9 mouse cellular contexts compared by ENCODE assay signal in the genomic region with DNA sequence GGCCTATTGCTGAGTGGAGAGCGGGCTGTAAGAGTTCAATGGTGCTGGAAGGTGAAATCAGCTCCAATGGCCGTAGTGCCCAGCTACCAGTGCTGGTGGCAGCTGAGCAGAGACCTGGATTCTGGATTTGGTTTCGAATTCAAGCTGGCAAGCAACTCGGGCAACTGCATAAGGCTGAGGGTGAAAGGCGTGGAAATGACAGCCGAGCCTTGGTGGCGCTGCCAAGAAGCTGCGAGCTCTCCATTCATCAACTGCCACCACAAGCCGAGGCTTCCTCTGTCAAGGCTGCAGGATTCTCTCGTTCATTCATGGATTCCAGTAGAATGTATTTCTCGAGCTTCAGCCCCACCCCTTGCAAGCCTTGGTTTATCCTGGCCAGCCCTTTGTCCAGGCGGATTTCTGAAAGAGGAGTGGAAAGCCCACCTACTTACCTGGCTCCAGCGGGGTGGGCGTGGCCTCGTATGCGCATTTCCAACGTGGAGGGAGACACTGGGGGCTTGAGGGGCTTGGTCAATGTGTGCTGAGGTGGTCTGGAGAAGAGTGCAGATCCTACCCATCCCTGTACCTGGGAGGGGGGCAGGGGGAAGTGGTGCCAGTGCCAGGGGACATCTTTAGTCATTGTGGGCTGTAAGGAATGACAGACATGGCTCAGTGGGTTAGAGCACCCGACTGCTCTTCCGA. TPM values are rescaled to one million over a fixed set of nuclear protein-coding genes. Genes with fewer than 3 reads are reported as not detected.
DNase-seq lines count a peak whose midpoint lies in the region; ATAC-seq and TF ChIP-seq lines count a peak whose summit lies in the region.
"Had no signal": no experiment of that assay in that cellular context is flagged by ENCODE, and none has a peak within 500 bp of the region (broad histone marks: within the 10 kb centered on the region; RNA-seq: fewer than 3 reads in every experiment).

No protein-coding gene starts in this region.

- no peak overlapping the region; the same call in 1 of the 2 replicates for H3K4me2 ChIP-seq in lung, embryonic 14.5 days
- H3K4me2 ChIP-seq in lung, postnatal 0 days (replicated peaks; ENCODE audit: low read depth, low read length), result no peak overlapping the region
- H3K4me2 ChIP-seq: liver, embryonic 15.5 days had no signal

- H3K36me3 ChIP-seq in lung, embryonic 14.5 days (ENCODE audit: insufficient read depth), result no peaks in the 10 kb centered on the region
- H3K36me3 ChIP-seq in lung, postnatal 0 days (ENCODE audit: insufficient read depth, low read length), result no peaks in the 10 kb centered on the region
- H3K36me3 ChIP-seq: liver, embryonic 15.5 days had no signal

- H3K4me3 ChIP-seq in lung, embryonic 14.5 days (ENCODE audit: low read depth, low read length), result no peak overlapping the region
- no peak overlapping the region for H3K4me3 ChIP-seq in lung, postnatal 0 days (ENCODE audit: low read depth, low read length)
- H3K4me3 ChIP-seq: liver, embryonic 15.5 days had no signal

- H3K9ac ChIP-seq in lung, embryonic 14.5 days, result no peak overlapping the region
- H3K9ac ChIP-seq in lung, postnatal 0 days (replicated peaks; ENCODE audit: low read depth), result no peak overlapping the region
- H3K9ac ChIP-seq: liver, embryonic 15.5 days had no signal

- 39% methylated on average over 19 of the region's 19 CpGs for WGBS in lung, embryonic 14.5 days
- 46% methylated on average over 19 of the region's 19 CpGs for WGBS in lung, postnatal 0 days

- no peak for TF ChIP-seq EP300 in lung, postnatal 0 days (IDR thresholded peaks at IDR 0.05)

- no peaks in the 10 kb centered on the region for H3K27me3 ChIP-seq in lung, embryonic 14.5 days (ENCODE audit: insufficient read depth, low read length)
- no peaks in the 10 kb centered on the region for H3K27me3 ChIP-seq in lung, postnatal 0 days (replicated peaks; ENCODE audit: insufficient read depth, low read length)

- 0 out of 2 replicates have a peak, but pooled peaks have one; percentile 13 for ATAC-seq in lung, embryonic 14.5 days (ENCODE audit: insufficient read depth)
- no peak; the same call in 1 of the 2 replicates for ATAC-seq in lung, postnatal 0 days
- ATAC-seq in megakaryocyte-erythroid progenitor cell, adult 5-6 weeks (replicated peaks; ENCODE audit: low FRiP score, low TSS enrichment, poor library complexity, severe bottlenecking), result no peak

- no peak overlapping the region for H3K27ac ChIP-seq in lung, embryonic 14.5 days (ENCODE audit: low read depth)
- no peak overlapping the region for H3K27ac ChIP-seq in lung, postnatal 0 days (ENCODE audit: low read length)
- H3K27ac ChIP-seq: liver, embryonic 15.5 days had no signal

- DNase-seq in lung, embryonic 14.5 days, result peak; percentile 70
- no peak for DNase-seq in lung, postnatal 0 days (ENCODE audit: low spot score)
- peak; percentile 6 for DNase-seq in cerebellum, adult 9-11 months
- peak; percentile 38 for DNase-seq in layer of hippocampus, adult 9-11 months
- peak; percentile 13 to 17 for DNase-seq in right cerebral cortex, postnatal 36 days (ENCODE audit: low spot score in 2 of 2)
- no peak for DNase-seq in urinary bladder, adult 2 months (ENCODE audit: low spot score)
- no peak for DNase-seq in urinary bladder, postnatal 25 days (ENCODE audit: low spot score)

- H3K9me3 ChIP-seq in lung, embryonic 14.5 days (ENCODE audit: low read depth, low read length), result no peaks in the 10 kb centered on the region
- no peaks in the 10 kb centered on the region for H3K9me3 ChIP-seq in lung, postnatal 0 days (ENCODE audit: low read length)
- H3K9me3 ChIP-seq: liver, embryonic 15.5 days had no signal

- no peak for TF ChIP-seq CTCF in lung, embryonic 14.5 days (IDR thresholded peaks at IDR 0.05; ENCODE audit: low read depth)
- TF ChIP-seq CTCF in lung, postnatal 0 days (IDR thresholded peaks at IDR 0.05), result no peak

- H3K4me1 ChIP-seq in lung, embryonic 14.5 days (ENCODE audit: insufficient read depth), result peaks cover 19% of the 10 kb centered on the region; the same call in 1 of the 2 replicates
- H3K4me1 ChIP-seq in lung, postnatal 0 days (ENCODE audit: insufficient read depth, low read depth, low read length), result no peaks in the 10 kb centered on the region
- H3K4me1 ChIP-seq: liver, embryonic 15.5 days had no signal

RNA-seq across cellular contexts. Expression of a gene that starts 30.4 kb away (rescaled TPM):
- 5.0 and 5.9 TPM in 2 replicates for polyA plus RNA-seq in lung, embryonic 14.5 days (2014; fragmentation: Nextera tagmentation; extraction: Ambion mirVana)
- 0.43 and 0.50 TPM in 2 replicates for polyA plus RNA-seq in lung, postnatal 0 days (2015; fragmentation: Nextera tagmentation; extraction: Ambion mirVana)
- polyA plus RNA-seq in urinary bladder, adult 2 months (2012; rRNA removed), result 4.1 and 4.2 TPM in 2 replicates
- total RNA-seq in megakaryocyte-erythroid progenitor cell, adult 5-6 weeks (2014; fragmentation: Nextera tagmentation), result not detected in 2 replicates
- not detected in 2 replicates for total RNA-seq in megakaryocyte-erythroid progenitor cell, adult 5-6 weeks (2017)

RNA-seq across cellular contexts. Expression of a gene that starts 48.8 kb away (rescaled TPM):
- polyA plus RNA-seq in lung, embryonic 14.5 days (2014; fragmentation: Nextera tagmentation; extraction: Ambion mirVana), result 220 and 252 TPM in 2 replicates
- polyA plus RNA-seq in lung, postnatal 0 days (2015; fragmentation: Nextera tagmentation; extraction: Ambion mirVana), result 94.7 and 95.1 TPM in 2 replicates
- 160 and 185 TPM in 2 replicates for polyA plus RNA-seq in urinary bladder, adult 2 months (2012; rRNA removed)
- total RNA-seq in megakaryocyte-erythroid progenitor cell, adult 5-6 weeks (2014; fragmentation: Nextera tagmentation), result 120 and 179 TPM in 2 replicates
- total RNA-seq in megakaryocyte-erythroid progenitor cell, adult 5-6 weeks (2017), result 189 and 190 TPM in 2 replicates

Comparison
In these comparisons a context has a peak if more than half of its experiments do, and no peak if none do; other contexts are left out.
1. DNase-seq: peak in lung, embryonic 14.5 days (single experiment), cerebellum, adult 9-11 months (single experiment), layer of hippocampus, adult 9-11 months (single experiment) and right cerebral cortex, postnatal 36 days (2 of 2); none in lung, postnatal 0 days (single experiment), urinary bladder, adult 2 months (single experiment) and urinary bladder, postnatal 25 days (single experiment).